Mouse (Mus musculus) kidney, adult 11 months (tissue): Measurements from ENCODE around the gene Evc.

Source experiments
- DNase-seq: peaks from one replicate; pipeline ENCODE4 v3.0.0; 2022

The Evc gene

GRCm38 (mm10) chr5:37241224-37241623 is 95.5 kb downstream of the Evc start:
- DNase-seq, result no peak

- no peak for DNase-seq
Observed at GRCm38 (mm10) chr5:37240550-37240949, 96.1 kb downstream of the Evc start.
